26 mouse cellular contexts compared by ENCODE assay signal in genomic region chr6:47522431-47522830, GRCm38 (mm10).
DNase-seq lines count a peak whose midpoint lies in the region; ATAC-seq lines count a peak whose summit lies in the region.
"Had no signal": no experiment of that assay in that cellular context is flagged by ENCODE, and none has a peak within 500 bp of the region (broad histone marks: within the 10 kb centered on the region; RNA-seq: fewer than 3 reads in every experiment).

No protein-coding gene starts in this region.

- H3K36me3 ChIP-seq in kidney, embryonic 15.5 days = peaks cover 94% of the 10 kb centered on the region

- intact Hi-C loops in heart, postnatal 14 days (cut with DNase I) = loop anchor here (10.0 kb wide), 1 partner anchor 208 kb away; no protein-coding TSS in a partner anchor

- no peak for ATAC-seq in kidney, embryonic 15.5 days (replicated peaks; ENCODE audit: low FRiP score)
- ATAC-seq: forebrain, embryonic 13.5 days; inflammation-experienced regulatory T-cells, adult 6 months; midbrain, embryonic 16.5 days had no signal

- no peak overlapping the region for H3K27ac ChIP-seq in kidney, embryonic 15.5 days
- H3K27ac ChIP-seq: embryonic facial prominence, embryonic 13.5 days; forebrain, embryonic 13.5 days; heart, embryonic 13.5 days; hindbrain, embryonic 14.5 days; left cerebral cortex, adult 2 months; liver, embryonic 14.5 days; midbrain, embryonic 10.5 days; neural tube, embryonic 13.5 days; stomach, embryonic 15.5 days had no signal

- H3K27me3 ChIP-seq in kidney, embryonic 15.5 days = no peaks in the 10 kb centered on the region
- H3K27me3 ChIP-seq: embryonic facial prominence, embryonic 13.5 days; forebrain, embryonic 13.5 days; heart, embryonic 13.5 days; neural tube, embryonic 13.5 days; stomach, embryonic 15.5 days had no signal

- DNase-seq in heart, adult 18-20 months = peak; percentile 9 to 16
- no peak for DNase-seq in heart, postnatal 14 days
- peak; percentile 38 to 62 for DNase-seq in kidney, adult 8-10 months
- peak; percentile 77 for DNase-seq in fat pad, adult 2 months (ENCODE audit: extremely low read depth, low read depth, low spot score)
- DNase-seq in skeletal muscle tissue, adult 2 months (ENCODE audit: low read depth, low spot score) = peak; percentile 7
- DNase-seq in lung, adult 18-20 months = no peak
- DNase-seq: B cell, adult 2 months; cerebellum, postnatal 36 days; embryo, embryonic 11 days; heart, postnatal 36 days; right cerebral cortex, postnatal 4 days; thymus, postnatal 36 days had no signal

- no peaks in the 10 kb centered on the region for H3K9me3 ChIP-seq in kidney, embryonic 15.5 days (replicated peaks)
- H3K9me3 ChIP-seq: embryonic facial prominence, embryonic 13.5 days; forebrain, embryonic 13.5 days; heart, embryonic 13.5 days; midbrain, embryonic 10.5 days; neural tube, embryonic 13.5 days; stomach, embryonic 15.5 days had no signal

- H3K4me2 ChIP-seq in kidney, embryonic 15.5 days = no peak overlapping the region
- H3K4me2 ChIP-seq: embryonic facial prominence, embryonic 13.5 days; forebrain, embryonic 13.5 days; heart, embryonic 13.5 days; hindbrain, embryonic 14.5 days; neural tube, embryonic 13.5 days; stomach, embryonic 15.5 days had no signal

- H3K9ac ChIP-seq in kidney, embryonic 15.5 days = no peak overlapping the region
- H3K9ac ChIP-seq: embryonic facial prominence, embryonic 13.5 days; forebrain, embryonic 13.5 days; heart, embryonic 13.5 days; hindbrain, embryonic 14.5 days; liver, embryonic 14.5 days; neural tube, embryonic 13.5 days; stomach, embryonic 15.5 days had no signal

- 94% methylated on average over 3 of the region's 3 CpGs for WGBS in kidney, embryonic 15.5 days

- no peak overlapping the region for H3K4me3 ChIP-seq in kidney, embryonic 15.5 days (replicated peaks)
- H3K4me3 ChIP-seq: embryonic facial prominence, embryonic 13.5 days; erythroblast, embryonic 14.5 days; forebrain, embryonic 13.5 days; heart, embryonic 13.5 days; left cerebral cortex, adult 2 months; midbrain, embryonic 10.5 days; myocyte; neural tube, embryonic 13.5 days; stomach, embryonic 15.5 days had no signal

- no peaks in the 10 kb centered on the region for H3K4me1 ChIP-seq in kidney, embryonic 15.5 days
- H3K4me1 ChIP-seq: embryonic facial prominence, embryonic 13.5 days; forebrain, embryonic 13.5 days; heart, embryonic 13.5 days; midbrain, embryonic 10.5 days; neural tube, embryonic 13.5 days; stomach, embryonic 15.5 days had no signal

Comparison
In these comparisons a context has a peak if more than half of its experiments do, and no peak if none do; other contexts are left out.
1. DNase-seq: peak in heart, adult 18-20 months (2 of 2), kidney, adult 8-10 months (2 of 2), fat pad, adult 2 months (single experiment) and skeletal muscle tissue, adult 2 months (single experiment); none in heart, postnatal 14 days (0 of 2) and lung, adult 18-20 months (0 of 2).